In genomic region chr8:91407880-91408279, GRCm38 (mm10) we compare ENCODE assay signal across 22 mouse cellular contexts.
A peak's percentile ranks its signal among the peaks of the same experiment; 100 is the strongest.
DNase-seq lines count a peak whose midpoint lies in the region; ATAC-seq and TF ChIP-seq lines count a peak whose summit lies in the region.
"Had no signal": no experiment of that assay in that cellular context is flagged by ENCODE, and none has a peak within 500 bp of the region (broad histone marks: within the 10 kb centered on the region; RNA-seq: fewer than 3 reads in every experiment).

No protein-coding gene starts in this region.

- H3K36me3 ChIP-seq in kidney, adult 2 months (ENCODE audit: control insufficient read depth, insufficient read depth, low read length) = peaks cover 4% of the 10 kb centered on the region; the same call in 1 of the 2 replicates
- H3K36me3 ChIP-seq in liver, embryonic 13.5 days = peaks cover 9% of the 10 kb centered on the region
- H3K36me3 ChIP-seq in liver, embryonic 11.5 days (ENCODE audit: control insufficient read depth, insufficient read depth, low read length) = peaks cover 4% of the 10 kb centered on the region; the same call in 1 of the 2 replicates
- H3K36me3 ChIP-seq in liver, postnatal 0 days (replicated peaks; ENCODE audit: insufficient read depth, low read length) = peaks cover 10% of the 10 kb centered on the region
- H3K36me3 ChIP-seq in forebrain, embryonic 15.5 days = peaks cover 7% of the 10 kb centered on the region; the same call in 1 of the 2 replicates

- no peak overlapping the region for H3K9ac ChIP-seq in liver, embryonic 13.5 days
- H3K9ac ChIP-seq in liver, embryonic 11.5 days (ENCODE audit: low read depth, low read length) = no peak overlapping the region
- no peak overlapping the region for H3K9ac ChIP-seq in liver, postnatal 0 days (replicated peaks)
- no peak overlapping the region for H3K9ac ChIP-seq in forebrain, embryonic 15.5 days (replicated peaks)
- H3K9ac ChIP-seq: heart, embryonic 15.5 days; hindbrain, embryonic 13.5 days had no signal

- intact Hi-C loops in gastrocnemius, adult 2 months (cut with DNase I) = no loop called here

- H3K27ac ChIP-seq in gastrocnemius, adult 2 months = peak overlapping the region; percentile 49; the same call in 1 of the 2 replicates
- peak overlapping the region; percentile 49; the same call in 1 of the 2 replicates for H3K27ac ChIP-seq in kidney, adult 2 months (ENCODE audit: insufficient read depth, low read depth, low read length)
- H3K27ac ChIP-seq in liver, embryonic 13.5 days = no peak overlapping the region
- no peak overlapping the region for H3K27ac ChIP-seq in liver, embryonic 11.5 days (ENCODE audit: low read depth, low read length)
- peak overlapping the region; percentile 70 for H3K27ac ChIP-seq in liver, postnatal 0 days (ENCODE audit: low read depth)
- no peak overlapping the region for H3K27ac ChIP-seq in forebrain, embryonic 15.5 days (replicated peaks)
- H3K27ac ChIP-seq: forebrain, embryonic 10.5 days; heart, embryonic 15.5 days; hindbrain, embryonic 13.5 days; hindbrain, postnatal 0 days had no signal

- TF ChIP-seq CTCF in gastrocnemius, adult 2 months (IDR thresholded peaks at IDR 0.05) = no peak
- TF ChIP-seq CTCF in kidney, adult 2 months (conservative IDR thresholded peaks at IDR 0.05; ENCODE audit: insufficient read depth, insufficient read length, low read depth, low read length) = no peak
- TF ChIP-seq CTCF in liver, postnatal 0 days (IDR thresholded peaks at IDR 0.05; ENCODE audit: low read depth) = no peak

- DNase-seq in gastrocnemius, adult 2 months = peak; percentile 68
- no peak for DNase-seq in gastrocnemius, postnatal 4 days (ENCODE audit: low spot score in 2 of 2)
- peak; percentile 67 for DNase-seq in kidney, adult 2 months
- DNase-seq in kidney, adult 11 months = no peak
- no peak for DNase-seq in liver, embryonic 13.5 days
- DNase-seq in liver, embryonic 11.5 days (ENCODE audit: low spot score) = no peak
- peak; percentile 44 for DNase-seq in liver, postnatal 0 days
- DNase-seq: adrenal gland, postnatal 10 days; cerebellum, adult 11-12 months; cerebellum, adult 9-10 months; cerebellum, postnatal 25 days; gastrocnemius, postnatal 25 days; heart, adult 18-20 months; heart, postnatal 14 days had no signal

- TF ChIP-seq POLR2A in kidney, adult 2 months (IDR thresholded peaks at IDR 0.05; ENCODE audit: low read depth, low read length) = no peak

- H3K4me1 ChIP-seq in kidney, adult 2 months (ENCODE audit: control insufficient read depth, insufficient read depth, low read length) = peaks cover 13% of the 10 kb centered on the region
- peaks cover 24% of the 10 kb centered on the region for H3K4me1 ChIP-seq in liver, embryonic 13.5 days (replicated peaks)
- no peaks in the 10 kb centered on the region for H3K4me1 ChIP-seq in liver, embryonic 11.5 days (replicated peaks; ENCODE audit: control insufficient read depth, insufficient read depth, low read length)
- H3K4me1 ChIP-seq in liver, postnatal 0 days (ENCODE audit: insufficient read depth) = peaks cover 5% of the 10 kb centered on the region; the same call in 1 of the 2 replicates
- H3K4me1 ChIP-seq in forebrain, embryonic 15.5 days = no peaks in the 10 kb centered on the region

- H3K9me3 ChIP-seq in liver, embryonic 13.5 days (replicated peaks) = no peaks in the 10 kb centered on the region
- H3K9me3 ChIP-seq in liver, embryonic 11.5 days (ENCODE audit: control insufficient read depth, low read length) = no peaks in the 10 kb centered on the region
- no peaks in the 10 kb centered on the region for H3K9me3 ChIP-seq in liver, postnatal 0 days (ENCODE audit: low read length)
- no peaks in the 10 kb centered on the region for H3K9me3 ChIP-seq in forebrain, embryonic 15.5 days
- H3K9me3 ChIP-seq: forebrain, embryonic 10.5 days; heart, embryonic 15.5 days; hindbrain, embryonic 13.5 days had no signal

- H3K4me3 ChIP-seq in gastrocnemius, adult 2 months = no peak overlapping the region
- H3K4me3 ChIP-seq in kidney, adult 2 months (ENCODE audit: insufficient read depth, low read depth, low read length) = no peak overlapping the region
- no peak overlapping the region for H3K4me3 ChIP-seq in liver, embryonic 13.5 days (replicated peaks)
- H3K4me3 ChIP-seq in liver, embryonic 11.5 days (ENCODE audit: low read depth, low read length) = no peak overlapping the region
- H3K4me3 ChIP-seq in liver, postnatal 0 days (ENCODE audit: low read depth, low read length) = no peak overlapping the region
- no peak overlapping the region for H3K4me3 ChIP-seq in forebrain, embryonic 15.5 days
- H3K4me3 ChIP-seq: erythroblast, embryonic 14.5 days; forebrain, embryonic 10.5 days; heart, embryonic 15.5 days; hindbrain, embryonic 13.5 days had no signal

- TF ChIP-seq EP300 in liver, postnatal 0 days (IDR thresholded peaks at IDR 0.05; ENCODE audit: low read depth) = no peak

- WGBS in kidney, adult 2 months = 75% methylated on average over 4 of the region's 4 CpGs
- 72% methylated on average over 4 of the region's 4 CpGs for WGBS in liver, embryonic 13.5 days (ENCODE audit: insufficient replicate concordance)
- WGBS in liver, embryonic 11.5 days = 83% methylated on average over 4 of the region's 4 CpGs
- 73% methylated on average over 4 of the region's 4 CpGs for WGBS in liver, postnatal 0 days (ENCODE audit: insufficient replicate concordance)
- 76% methylated on average over 4 of the region's 4 CpGs for WGBS in forebrain, embryonic 15.5 days

- no peaks in the 10 kb centered on the region for H3K27me3 ChIP-seq in kidney, adult 2 months (replicated peaks; ENCODE audit: control insufficient read depth, insufficient read depth, low read length)
- H3K27me3 ChIP-seq in liver, embryonic 13.5 days = no peaks in the 10 kb centered on the region
- H3K27me3 ChIP-seq in liver, embryonic 11.5 days (replicated peaks; ENCODE audit: control insufficient read depth, insufficient read depth, low read length) = no peaks in the 10 kb centered on the region
- no peaks in the 10 kb centered on the region for H3K27me3 ChIP-seq in liver, postnatal 0 days (ENCODE audit: insufficient read depth, low read length)
- H3K27me3 ChIP-seq in forebrain, embryonic 15.5 days = no peaks in the 10 kb centered on the region
- H3K27me3 ChIP-seq: heart, embryonic 15.5 days; hindbrain, embryonic 13.5 days had no signal

- no peak overlapping the region for H3K4me2 ChIP-seq in liver, embryonic 13.5 days
- H3K4me2 ChIP-seq in liver, embryonic 11.5 days = no peak overlapping the region
- no peak overlapping the region for H3K4me2 ChIP-seq in liver, postnatal 0 days (ENCODE audit: low read depth, low read length)
- H3K4me2 ChIP-seq in forebrain, embryonic 15.5 days (replicated peaks) = no peak overlapping the region
- H3K4me2 ChIP-seq: heart, embryonic 11.5 days; heart, embryonic 15.5 days; hindbrain, embryonic 13.5 days had no signal

- ATAC-seq in liver, embryonic 13.5 days (ENCODE audit: low read depth) = peak; percentile 41
- ATAC-seq in liver, embryonic 11.5 days (replicated peaks; ENCODE audit: low FRiP score) = no peak; the same call in 1 of the 2 replicates
- peak; percentile 64 for ATAC-seq in liver, postnatal 0 days
- ATAC-seq in forebrain, embryonic 15.5 days (replicated peaks) = no peak
- ATAC-seq: forebrain, embryonic 14.5 days; hindbrain, postnatal 0 days had no signal

Comparison
In these comparisons a context has a peak if more than half of its experiments do, and no peak if none do; other contexts are left out.
1. DNase-seq: peak in gastrocnemius, adult 2 months (single experiment), kidney, adult 2 months (single experiment) and liver, postnatal 0 days (single experiment); none in gastrocnemius, postnatal 4 days (0 of 2), kidney, adult 11 months (single experiment), liver, embryonic 13.5 days (single experiment) and liver, embryonic 11.5 days (single experiment).
2. H3K27ac ChIP-seq: peak in gastrocnemius, adult 2 months (single experiment), kidney, adult 2 months (single experiment) and liver, postnatal 0 days (single experiment); none in liver, embryonic 13.5 days (single experiment), liver, embryonic 11.5 days (single experiment) and forebrain, embryonic 15.5 days (single experiment).
3. ATAC-seq: peak in liver, embryonic 13.5 days (single experiment) and liver, postnatal 0 days (single experiment); none in liver, embryonic 11.5 days (single experiment) and forebrain, embryonic 15.5 days (single experiment).